Mouse (Mus musculus): ENCODE results near the gene Col6a6. TPM values are rescaled to one million over a fixed set of nuclear protein-coding genes. Genes with fewer than 3 reads are reported as not detected.

Col6a6 gene
- polyA plus RNA-seq (2012; fragmentation: generic; extraction: Trizol), result not detected
- long read RNA-seq, experiment 1, result 0 reads
- long read RNA-seq, experiment 2, result 0 reads

- Histone ChIP-seq H3K79me3 (ENCODE audit: low read depth) (no peaks in the 10 kb centered on the region), H3K79me2 (ENCODE audit: control insufficient read depth, insufficient read depth) (no peaks in the 10 kb centered on the region), H3ac (ENCODE audit: control insufficient read depth, insufficient read length, low read depth) (no peak within 1 kb of the TSS), H3K4me3 (ENCODE audit: insufficient read depth, poor library complexity, severe bottlenecking) (no peak within 1 kb of the TSS), H3K36me3 (ENCODE audit: control insufficient read depth, insufficient read depth) (no peaks in the 10 kb centered on the region), H3K27me3 (ENCODE audit: control insufficient read depth, insufficient read depth, insufficient read length) (peaks cover 6% of the 10 kb centered on the region)
- TF ChIP-seq FOSL1 (IDR thresholded peaks at IDR 0.05; ENCODE audit: insufficient read depth, low read length, poor library complexity, severe bottlenecking) (no peak), MYOG (IDR thresholded peaks at IDR 0.05; ENCODE audit: control insufficient read depth, extremely low read depth, insufficient read length) (no peak), CTCF (IDR thresholded peaks at IDR 0.05; ENCODE audit: control insufficient read depth, insufficient read depth, insufficient read length) (no peak), USF1 (IDR thresholded peaks at IDR 0.05; ENCODE audit: low read depth) (no peak), CEBPB (IDR thresholded peaks at IDR 0.05; ENCODE audit: low read depth) (no peak), MYOD1 (IDR thresholded peaks at IDR 0.05; ENCODE audit: control insufficient read depth, insufficient read length, low read depth) (no peak), MAX (IDR thresholded peaks at IDR 0.05) (no peak)
Observed at GRCm38 (mm10) chr9:105827791-105828385, at the start of gene Col6a6. TSS of gene Col6a6 (minus strand) at chr9:105828160.

- Histone ChIP-seq H3K27me3 (ENCODE audit: control insufficient read depth, insufficient read depth, insufficient read length) (no peaks in the 10 kb centered on the region), H3K36me3 (ENCODE audit: control insufficient read depth, insufficient read depth) (no peaks in the 10 kb centered on the region), H3K79me2 (ENCODE audit: control insufficient read depth, insufficient read depth) (no peaks in the 10 kb centered on the region), H3K4me3 (ENCODE audit: insufficient read depth, poor library complexity, severe bottlenecking) (no peak overlapping the region), H3K79me3 (ENCODE audit: low read depth) (no peaks in the 10 kb centered on the region), H3ac (ENCODE audit: control insufficient read depth, insufficient read length, low read depth) (no peak overlapping the region)
- TF ChIP-seq CEBPB (IDR thresholded peaks at IDR 0.05; ENCODE audit: low read depth), result no peak
- no peak for TF ChIP-seq MAX (IDR thresholded peaks at IDR 0.05)
- no peak for TF ChIP-seq MYOG (IDR thresholded peaks at IDR 0.05; ENCODE audit: control insufficient read depth, extremely low read depth, insufficient read length)
- no peak for TF ChIP-seq USF1 (IDR thresholded peaks at IDR 0.05; ENCODE audit: low read depth)
- TF ChIP-seq MYOD1 (IDR thresholded peaks at IDR 0.05; ENCODE audit: control insufficient read depth, insufficient read length, low read depth), result no peak
- no peak for TF ChIP-seq CTCF (IDR thresholded peaks at IDR 0.05; ENCODE audit: control insufficient read depth, insufficient read depth, insufficient read length)
- no peak for TF ChIP-seq FOSL1 (IDR thresholded peaks at IDR 0.05; ENCODE audit: insufficient read depth, low read length, poor library complexity, severe bottlenecking)
Observed at GRCm38 (mm10) chr9:105876124-105876523, 48.2 kb upstream of the Col6a6 start.

- Histone ChIP-seq H3K79me3 (ENCODE audit: low read depth) (no peaks in the 10 kb centered on the region), H3K36me3 (ENCODE audit: control insufficient read depth, insufficient read depth) (no peaks in the 10 kb centered on the region), H3K27me3 (ENCODE audit: control insufficient read depth, insufficient read depth, insufficient read length) (no peaks in the 10 kb centered on the region), H3ac (ENCODE audit: control insufficient read depth, insufficient read length, low read depth) (no peak overlapping the region), H3K4me3 (ENCODE audit: insufficient read depth, poor library complexity, severe bottlenecking) (no peak overlapping the region), H3K79me2 (ENCODE audit: control insufficient read depth, insufficient read depth) (no peaks in the 10 kb centered on the region)
- TF ChIP-seq USF1 (IDR thresholded peaks at IDR 0.05; ENCODE audit: low read depth), result no peak
- TF ChIP-seq MYOD1 (IDR thresholded peaks at IDR 0.05; ENCODE audit: control insufficient read depth, insufficient read length, low read depth), result no peak
- TF ChIP-seq MYOG (IDR thresholded peaks at IDR 0.05; ENCODE audit: control insufficient read depth, extremely low read depth, insufficient read length), result no peak
- no peak for TF ChIP-seq CTCF (IDR thresholded peaks at IDR 0.05; ENCODE audit: control insufficient read depth, insufficient read depth, insufficient read length)
Observed at GRCm38 (mm10) chr9:105871643-105872042, 43.7 kb upstream of the Col6a6 start.

GRCm38 (mm10) chr9:105857773-105858172, 29.8 kb upstream of the Col6a6 start:
- H3ac ChIP-seq (ENCODE audit: control insufficient read depth, insufficient read length, low read depth), result no peak overlapping the region
- H3K79me3 ChIP-seq (ENCODE audit: low read depth), result no peaks in the 10 kb centered on the region
- H3K4me3 ChIP-seq (ENCODE audit: insufficient read depth, poor library complexity, severe bottlenecking), result no peak overlapping the region
- no peak for TF ChIP-seq CTCF (IDR thresholded peaks at IDR 0.05; ENCODE audit: control insufficient read depth, insufficient read depth, insufficient read length)
- TF ChIP-seq MYOD1 (IDR thresholded peaks at IDR 0.05; ENCODE audit: control insufficient read depth, insufficient read length, low read depth), result no peak
- no peak for TF ChIP-seq USF1 (IDR thresholded peaks at IDR 0.05; ENCODE audit: low read depth)
- TF ChIP-seq CEBPB (IDR thresholded peaks at IDR 0.05; ENCODE audit: low read depth), result no peak
- TF ChIP-seq MYOG (IDR thresholded peaks at IDR 0.05; ENCODE audit: control insufficient read depth, extremely low read depth, insufficient read length), result no peak
- TF ChIP-seq FOSL1 (IDR thresholded peaks at IDR 0.05; ENCODE audit: insufficient read depth, low read length, poor library complexity, severe bottlenecking), result no peak
- no peak for TF ChIP-seq MAX (IDR thresholded peaks at IDR 0.05)
- H3K27me3 ChIP-seq (ENCODE audit: control insufficient read depth, insufficient read depth, insufficient read length), result no peaks in the 10 kb centered on the region
- no peaks in the 10 kb centered on the region for H3K36me3 ChIP-seq (ENCODE audit: control insufficient read depth, insufficient read depth)
- no peaks in the 10 kb centered on the region for H3K79me2 ChIP-seq (ENCODE audit: control insufficient read depth, insufficient read depth)

GRCm38 (mm10) chr9:105852778-105853065, 24.8 kb upstream of the Col6a6 start:
- no peaks in the 10 kb centered on the region for H3K79me3 ChIP-seq (ENCODE audit: low read depth)
- H3K36me3 ChIP-seq (ENCODE audit: control insufficient read depth, insufficient read depth), result no peaks in the 10 kb centered on the region
- no peak for TF ChIP-seq MYOG (IDR thresholded peaks at IDR 0.05; ENCODE audit: control insufficient read depth, extremely low read depth, insufficient read length)
- no peak for TF ChIP-seq CTCF (IDR thresholded peaks at IDR 0.05; ENCODE audit: control insufficient read depth, insufficient read depth, insufficient read length)
- TF ChIP-seq MAX (IDR thresholded peaks at IDR 0.05), result no peak
- no peak for TF ChIP-seq CEBPB (IDR thresholded peaks at IDR 0.05; ENCODE audit: low read depth)
- no peak for TF ChIP-seq MYOD1 (IDR thresholded peaks at IDR 0.05; ENCODE audit: control insufficient read depth, insufficient read length, low read depth)
- no peak for TF ChIP-seq FOSL1 (IDR thresholded peaks at IDR 0.05; ENCODE audit: insufficient read depth, low read length, poor library complexity, severe bottlenecking)
- TF ChIP-seq USF1 (IDR thresholded peaks at IDR 0.05; ENCODE audit: low read depth), result no peak
- no peak overlapping the region for H3ac ChIP-seq (ENCODE audit: control insufficient read depth, insufficient read length, low read depth)
- no peaks in the 10 kb centered on the region for H3K27me3 ChIP-seq (ENCODE audit: control insufficient read depth, insufficient read depth, insufficient read length)
- no peak overlapping the region for H3K4me3 ChIP-seq (ENCODE audit: insufficient read depth, poor library complexity, severe bottlenecking)
- no peaks in the 10 kb centered on the region for H3K79me2 ChIP-seq (ENCODE audit: control insufficient read depth, insufficient read depth)

Data from C2C12 (cell line).